Mouse (Mus musculus): ENCODE results near the gene Rtl9.

Rtl9 gene

GRCm38 (mm10) chrX:143099044-143099754 lies at the start of gene Rtl9:
TSS of gene Rtl9 (plus strand) at chrX:143099594.
- peak; percentile 10 for DNase-seq (ENCODE audit: low read depth, low spot score)

DNA sequence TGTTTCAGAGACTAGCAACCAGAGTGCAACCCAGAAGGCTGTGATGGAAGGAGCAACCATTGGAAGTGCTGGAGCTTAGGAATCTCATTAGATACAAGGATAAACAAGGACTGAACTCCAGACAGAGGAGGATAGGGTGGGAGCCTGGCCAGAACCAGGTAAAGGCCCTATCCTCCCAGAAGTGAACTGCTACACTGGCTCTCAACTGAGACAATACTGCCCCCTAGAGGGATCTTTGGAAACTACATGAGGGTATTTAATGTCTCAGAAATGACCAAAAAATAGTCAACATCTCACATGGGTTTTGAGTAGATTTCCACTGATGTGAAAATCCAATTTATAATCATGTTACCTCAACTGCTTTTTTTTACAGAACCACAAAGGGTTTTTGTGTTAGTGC lies 47.9 kb upstream of the Rtl9 start:
- no peak for DNase-seq (ENCODE audit: low read depth, low spot score)

GRCm38 (mm10) chrX:143051921-143052320 lies 47.5 kb upstream of the Rtl9 start:
- DNase-seq (ENCODE audit: low read depth, low spot score): no peak

- DNase-seq (ENCODE audit: low read depth, low spot score): peak; percentile 40
Measured at GRCm38 (mm10) chrX:143058829-143059228, 40.6 kb upstream of the Rtl9 start.

- DNase-seq (ENCODE audit: low read depth, low spot score): no peak
Measured at GRCm38 (mm10) chrX:143062641-143063355, 36.6 kb upstream of the Rtl9 start.

DNA sequence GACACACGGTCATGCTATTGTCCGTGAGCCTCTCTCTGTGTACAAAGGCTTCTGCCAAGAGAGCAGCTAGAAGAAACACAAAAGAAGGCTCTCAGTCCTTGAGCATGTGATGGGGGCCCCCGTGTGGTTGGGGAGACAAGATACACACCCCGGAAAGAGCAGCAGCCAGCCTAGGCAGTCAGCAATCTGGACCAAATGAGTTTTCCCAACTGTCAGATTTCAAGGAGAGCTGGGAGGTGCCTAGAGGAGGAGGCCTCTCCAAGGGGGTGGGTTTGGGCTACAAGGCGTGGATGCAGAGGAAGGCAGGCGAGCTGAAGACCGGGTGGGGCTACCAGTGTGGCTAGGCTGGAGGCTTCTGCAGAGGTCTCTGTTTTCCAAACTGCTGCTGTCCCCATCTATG lies 35.6 kb upstream of the Rtl9 start:
- no peak for DNase-seq (ENCODE audit: low read depth, low spot score)

GRCm38 (mm10) chrX:143064288-143064687 lies 35.1 kb upstream of the Rtl9 start:
- DNase-seq (ENCODE audit: low read depth, low spot score): no peak

GRCm38 (mm10) chrX:143066320-143067114 lies 32.9 kb upstream of the Rtl9 start:
- DNase-seq (ENCODE audit: low read depth, low spot score): no peak

DNA sequence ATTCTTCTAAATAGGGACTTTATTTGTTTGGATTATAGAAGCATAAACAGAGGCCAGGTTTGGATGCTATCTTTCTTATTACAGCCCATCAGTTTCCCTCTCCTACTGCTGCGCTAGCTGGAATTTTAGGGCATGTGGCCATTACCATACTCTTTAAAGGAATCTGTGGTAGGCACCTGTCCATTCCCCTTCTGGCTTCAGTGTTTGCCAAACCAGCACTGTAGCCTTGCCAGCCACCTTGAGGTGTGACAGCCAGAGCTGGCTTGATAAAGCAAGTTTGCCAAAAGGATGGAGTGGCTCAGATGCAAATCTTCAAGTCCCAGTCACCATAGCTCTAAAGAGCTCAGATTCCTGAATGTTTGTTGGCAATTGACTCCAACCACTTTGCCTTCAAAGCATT lies 32.3 kb upstream of the Rtl9 start:
- no peak for DNase-seq (ENCODE audit: low read depth, low spot score)

DNA sequence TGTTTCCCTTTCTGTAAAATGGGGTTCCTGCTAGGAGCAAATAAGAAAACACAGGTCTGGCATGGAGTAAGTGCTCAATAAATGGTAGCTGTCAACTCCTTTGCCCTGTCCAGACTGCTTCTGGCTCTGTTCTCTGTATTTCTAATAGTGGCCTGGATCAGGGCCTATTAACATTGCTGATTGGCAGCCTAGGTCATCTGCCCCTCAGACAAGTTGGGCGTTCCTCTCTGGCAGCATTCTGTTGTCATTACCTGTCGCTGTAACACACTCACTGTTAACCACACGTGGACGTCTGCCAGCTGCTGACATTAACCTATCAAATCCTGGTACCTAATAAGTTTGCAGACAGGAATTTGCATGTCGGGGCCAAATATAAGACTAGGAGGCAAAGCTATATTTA lies 31.8 kb upstream of the Rtl9 start:
- DNase-seq (ENCODE audit: low read depth, low spot score): no peak

DNA sequence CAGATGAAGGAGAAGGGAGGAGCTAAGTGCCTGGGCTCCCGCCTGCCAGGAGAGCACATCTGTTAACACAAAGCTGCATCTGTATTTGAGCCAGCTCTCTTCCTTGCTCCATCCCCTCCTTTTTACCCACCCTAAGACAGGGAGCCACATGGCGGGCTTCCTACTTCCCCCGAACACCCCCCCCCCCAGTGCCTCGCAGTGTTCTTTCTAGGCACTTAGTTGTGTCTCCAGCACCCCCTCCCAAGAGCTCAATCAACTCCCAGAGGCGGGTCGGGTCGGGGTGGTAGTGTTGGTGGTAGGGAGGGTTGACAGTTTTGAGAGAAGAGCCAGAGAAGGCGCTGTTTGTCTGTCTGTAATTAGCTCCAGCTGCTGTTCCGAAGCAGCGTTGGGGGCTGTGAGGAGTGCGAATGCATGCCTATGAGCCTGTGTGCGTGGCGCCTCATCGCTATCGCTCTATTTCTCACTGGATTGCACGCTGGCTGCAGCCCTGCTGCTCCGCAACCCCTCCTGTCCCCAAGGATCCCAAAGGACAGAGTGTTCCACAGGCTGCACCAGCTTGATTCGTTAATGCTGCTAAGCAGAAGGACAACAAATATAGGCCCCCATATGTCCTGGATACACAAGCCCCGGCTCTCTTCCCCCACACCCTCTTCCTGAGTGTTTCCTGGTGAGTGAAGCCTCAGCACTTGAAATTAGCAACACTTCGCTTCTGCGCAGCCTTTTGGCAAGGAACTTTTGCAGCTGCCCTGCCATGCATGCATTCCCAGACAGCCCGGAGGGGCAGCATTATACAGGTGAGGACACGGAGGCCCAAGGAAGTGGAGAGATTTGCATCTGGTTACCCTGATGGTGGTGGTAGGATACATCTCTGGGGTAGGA lies 18.7 kb upstream of the Rtl9 start:
- no peak for DNase-seq (ENCODE audit: low read depth, low spot score)

DNA sequence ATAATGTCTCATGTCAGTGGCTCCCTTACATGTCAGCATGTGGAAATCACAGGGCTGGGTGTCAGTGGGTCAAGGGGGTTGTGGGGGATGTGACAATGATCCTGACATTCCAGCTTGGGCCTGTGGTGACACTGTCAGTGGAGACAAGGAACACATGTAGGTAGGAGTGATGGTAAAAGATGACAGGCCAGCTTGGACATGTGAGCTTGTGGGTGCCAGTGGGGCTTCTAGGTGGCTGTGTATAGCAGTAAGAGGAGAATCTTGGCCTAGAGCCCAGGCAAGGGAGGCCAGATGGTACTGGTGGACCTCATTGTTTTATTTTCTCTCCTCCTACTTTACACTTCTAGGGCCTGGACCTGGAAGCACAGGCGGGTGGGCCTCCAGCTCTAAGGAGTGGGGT lies 16.7 kb upstream of the Rtl9 start:
- DNase-seq (ENCODE audit: low read depth, low spot score): no peak

DNA sequence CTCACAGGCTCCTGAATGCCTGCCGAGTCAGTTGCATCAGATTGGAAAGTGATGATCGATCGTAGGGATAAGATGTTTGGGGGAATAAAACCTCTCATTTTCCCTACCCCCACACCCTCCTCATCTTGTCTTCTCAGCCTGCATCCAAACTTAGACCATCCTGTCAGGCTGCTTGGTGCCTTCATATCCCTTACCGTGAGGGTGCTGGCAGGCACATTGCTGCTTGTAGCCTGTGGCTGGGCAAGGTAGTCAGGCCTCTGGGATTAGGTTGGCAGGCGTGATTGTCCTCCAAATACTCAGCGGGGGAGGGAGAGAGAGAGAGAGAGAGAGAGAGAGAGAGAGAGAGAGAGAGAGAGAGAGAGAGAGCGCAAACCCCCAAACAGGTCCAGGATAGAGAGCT lies 11.2 kb upstream of the Rtl9 start:
- DNase-seq (ENCODE audit: low read depth, low spot score): no peak

- DNase-seq (ENCODE audit: low read depth, low spot score): no peak
Measured at GRCm38 (mm10) chrX:143090904-143091588, 8.3 kb upstream of the Rtl9 start.

- DNase-seq (ENCODE audit: low read depth, low spot score): peak; percentile 4
Measured at GRCm38 (mm10) chrX:143097551-143097950, 1.8 kb upstream of the Rtl9 start.

GRCm38 (mm10) chrX:143103146-143103545 lies 3.8 kb downstream of the Rtl9 start:
- no peak for DNase-seq (ENCODE audit: low read depth, low spot score)

DNA sequence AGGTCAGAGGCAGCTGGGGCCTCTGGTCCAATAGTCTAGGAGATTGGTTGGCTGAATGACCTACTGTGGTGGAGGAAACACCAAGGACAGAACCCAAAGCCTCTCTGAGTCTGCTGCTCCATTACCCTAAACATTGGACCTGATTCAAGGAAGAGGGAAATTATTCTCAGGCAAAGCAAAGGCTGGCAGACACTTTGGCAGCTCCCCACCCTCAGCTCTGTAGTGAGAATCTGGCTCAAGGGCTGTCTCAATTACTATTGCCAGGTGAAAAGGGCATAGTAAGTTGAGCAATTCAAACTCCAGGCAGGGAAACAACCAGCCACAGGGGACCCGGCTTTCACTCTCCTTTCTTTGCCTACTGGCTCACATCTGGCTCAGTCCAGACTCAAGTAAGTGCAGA lies 6.5 kb downstream of the Rtl9 start:
- no peak for DNase-seq (ENCODE audit: low read depth, low spot score)

GRCm38 (mm10) chrX:143112546-143112945 lies 13.2 kb downstream of the Rtl9 start:
- no peak for DNase-seq (ENCODE audit: low read depth, low spot score)
